Mouse (Mus musculus): ENCODE results near the gene A2m.

The A2m gene

GRCm38 (mm10) chr6:121635076-121635475 lies at the start of gene A2m:
Gene A2m, plus strand, starts transcription at chr6:121635376.
- no peak for DNase-seq

- no peak for DNase-seq
Observed at GRCm38 (mm10) chr6:121590131-121590530, 45.0 kb upstream of the A2m start.

GRCm38 (mm10) chr6:121600927-121601326 lies 34.2 kb upstream of the A2m start:
- no peak for DNase-seq

GRCm38 (mm10) chr6:121607861-121608260 lies 27.3 kb upstream of the A2m start:
- DNase-seq: no peak

GRCm38 (mm10) chr6:121611796-121612195 lies 23.4 kb upstream of the A2m start:
- peak; percentile 7 for DNase-seq

- no peak for DNase-seq
Observed at GRCm38 (mm10) chr6:121617476-121617875, 17.7 kb upstream of the A2m start.

GRCm38 (mm10) chr6:121622525-121622924 lies 12.7 kb upstream of the A2m start:
- no peak for DNase-seq

GRCm38 (mm10) chr6:121634520-121634919 lies 656 bp upstream of the A2m start:
- DNase-seq: no peak

GRCm38 (mm10) chr6:121635878-121636371 lies 749 bp downstream of the A2m start:
- DNase-seq: peak; percentile 3

- DNase-seq: no peak
Observed at GRCm38 (mm10) chr6:121648499-121648898, 13.3 kb downstream of the A2m start.

Measured in right cerebral cortex, adult 18-20 months (tissue).